Mouse (Mus musculus) natural killer cell, adult 2 months (primary cell): ENCODE measurements around the gene Wscd2.
A peak's percentile ranks its signal among the peaks of the same experiment; 100 is the strongest.

ENCODE experiments used
- DNase-seq, 2 experiments: peaks; one replicate each; pipeline ENCODE4 v3.0.0; 2022; ENCODE audit warnings: low spot score in 2 of 2

The Wscd2 gene

GRCm38 (mm10) chr5:113611131-113611530, 121.0 kb downstream of the Wscd2 start:
- DNase-seq, result no peak

DNA sequence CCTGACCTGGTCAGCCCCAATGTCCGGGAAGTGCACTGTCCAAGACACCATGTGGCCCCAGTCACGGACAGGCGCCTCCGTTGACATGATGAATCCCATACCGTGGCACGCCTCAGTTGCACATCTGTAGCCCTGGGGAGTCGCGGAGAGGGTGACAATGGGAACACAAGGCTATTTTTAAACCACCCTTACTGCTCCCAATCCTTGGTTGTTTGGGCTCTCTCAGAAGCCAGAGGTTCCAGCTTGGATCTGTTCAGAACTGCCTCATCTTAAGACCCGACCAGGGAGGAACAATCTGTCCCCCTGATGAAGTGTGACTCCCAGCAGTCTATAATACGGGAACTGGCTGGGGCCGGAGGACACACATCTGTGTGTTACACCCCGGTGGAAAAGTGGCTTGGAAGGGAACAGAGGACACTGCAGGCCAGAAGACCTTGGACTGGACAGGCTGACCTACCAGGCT, 121.7 kb downstream of the Wscd2 start:
- DNase-seq, result no peak

DNA sequence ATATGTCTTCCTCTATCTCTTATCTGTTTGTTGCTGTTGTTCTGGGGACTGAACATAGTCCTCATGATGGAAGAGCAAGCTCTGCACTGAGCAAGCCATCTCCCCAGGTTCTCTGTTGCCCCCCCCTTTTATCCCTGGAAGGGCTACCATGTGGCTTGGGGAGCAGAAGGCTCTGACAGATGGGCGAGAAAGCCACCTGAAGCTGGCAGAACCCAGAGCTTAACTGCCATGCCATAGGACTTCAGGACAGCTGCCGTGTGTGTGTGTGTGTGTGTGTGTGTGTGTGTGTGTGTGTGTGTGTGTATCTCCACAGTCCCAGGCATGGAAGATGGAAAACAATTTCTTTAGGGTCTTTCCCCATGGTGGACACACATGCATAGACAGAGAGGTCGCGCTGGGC, 128.6 kb downstream of the Wscd2 start:
- DNase-seq, result no peak

- DNase-seq, result no peak
These were observed 129.0 kb downstream of the Wscd2 start for GRCm38 (mm10) chr5:113619151-113619550.

- DNase-seq, result no peak
These were observed 130.1 kb downstream of the Wscd2 start for GRCm38 (mm10) chr5:113620130-113620716.

GRCm38 (mm10) chr5:113620999-113621398, 130.9 kb downstream of the Wscd2 start:
- peak; percentile 56 to 75 for DNase-seq

GRCm38 (mm10) chr5:113623052-113623451, 132.9 kb downstream of the Wscd2 start:
- DNase-seq, result no peak

- no peak for DNase-seq
These were observed 134.9 kb downstream of the Wscd2 start for GRCm38 (mm10) chr5:113625068-113625467.

DNA sequence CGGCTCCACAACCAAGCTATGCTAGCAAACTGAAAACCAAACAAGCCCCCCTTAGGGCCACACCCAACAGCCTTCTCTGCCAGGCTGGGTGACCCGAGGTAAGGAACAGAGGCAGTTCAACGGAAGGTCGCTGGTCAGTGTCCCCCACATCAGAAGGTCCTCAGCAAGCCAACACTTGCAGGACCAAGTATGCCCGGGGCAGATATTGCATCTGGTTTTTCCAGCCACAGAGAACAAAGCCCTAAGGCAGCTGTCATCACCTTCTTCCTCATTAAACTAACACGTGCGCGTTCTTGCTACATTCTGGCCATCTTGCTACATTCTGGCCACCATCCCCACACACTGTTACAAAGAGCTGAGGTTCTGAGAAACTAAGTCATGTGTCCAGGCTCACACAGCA, 136.2 kb downstream of the Wscd2 start:
- peak; percentile 55 to 71 for DNase-seq

DNA sequence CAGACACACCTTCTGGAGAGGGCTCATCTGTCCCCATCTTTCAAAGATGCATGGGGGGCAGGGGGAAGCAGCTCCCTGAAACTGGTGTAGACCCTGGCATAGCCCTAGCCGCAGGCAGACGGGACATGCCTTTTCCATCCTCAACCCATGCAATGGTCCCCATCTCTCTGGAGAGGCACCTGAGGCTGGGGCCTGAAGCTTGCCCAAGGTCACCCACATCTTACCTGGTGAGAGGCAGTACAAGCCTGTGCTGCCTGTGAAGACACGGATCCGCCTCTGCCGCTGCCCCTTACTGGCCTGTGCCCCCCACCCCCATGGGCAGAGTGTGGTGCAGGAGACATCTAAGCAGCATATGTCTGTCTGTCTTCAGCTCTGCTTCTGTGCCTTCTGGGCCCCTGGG, 136.9 kb downstream of the Wscd2 start:
- no peak for DNase-seq

DNA sequence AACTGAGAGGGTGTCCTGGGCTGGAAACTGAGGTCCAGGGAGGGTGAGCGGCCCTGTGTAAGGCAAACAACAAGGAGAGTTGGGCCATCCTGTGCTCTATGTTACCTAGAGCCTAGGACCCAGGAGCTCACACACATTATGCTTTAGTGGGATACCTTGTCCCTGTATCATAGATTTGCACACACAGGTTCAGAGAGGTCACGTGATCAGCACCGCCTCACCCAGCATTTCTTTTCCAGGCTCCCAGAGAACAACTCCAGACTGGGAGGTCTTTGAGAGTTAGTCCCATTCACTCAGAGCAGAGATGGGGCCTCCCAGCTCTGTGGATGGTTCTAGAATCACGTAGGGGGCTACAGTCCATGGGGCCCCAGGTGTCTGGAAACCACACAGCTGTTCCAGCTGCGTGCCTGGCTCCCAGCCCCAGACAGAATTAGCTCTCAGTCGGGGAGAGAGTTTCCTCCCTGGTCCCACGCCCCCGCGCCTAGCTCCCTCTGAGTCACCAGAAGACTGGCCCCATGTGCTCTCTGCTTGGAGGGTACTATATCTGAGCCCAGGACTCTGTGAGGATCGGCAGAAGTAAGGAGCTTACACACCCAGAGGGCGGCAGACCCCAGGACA, 137.8 kb downstream of the Wscd2 start:
- no peak for DNase-seq

DNA sequence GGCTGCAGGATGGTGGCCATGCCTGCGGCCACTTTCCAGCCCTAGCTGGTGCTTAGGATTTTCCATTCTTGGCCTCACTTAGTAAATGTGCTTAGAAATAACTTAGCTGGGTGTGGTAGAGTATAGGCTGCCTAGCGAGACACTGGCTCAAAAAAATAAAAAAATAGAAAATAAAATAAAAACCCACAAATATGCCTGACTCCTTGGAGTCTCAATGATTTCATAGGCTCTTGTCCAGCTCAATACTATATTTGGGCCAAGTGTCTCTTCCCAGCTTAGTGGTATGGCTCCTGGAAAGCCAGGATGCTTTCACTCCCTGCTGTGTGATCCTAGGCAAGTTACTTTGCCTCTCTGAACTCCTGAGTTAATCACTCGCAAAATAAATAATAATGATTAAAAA, 139.1 kb downstream of the Wscd2 start:
- no peak for DNase-seq

- DNase-seq, result no peak
These were observed 140.0 kb downstream of the Wscd2 start for GRCm38 (mm10) chr5:113630116-113630515.

GRCm38 (mm10) chr5:113633037-113633714, 143.0 kb downstream of the Wscd2 start:
- DNase-seq, result no peak

GRCm38 (mm10) chr5:113634024-113634651, 144.0 kb downstream of the Wscd2 start:
- DNase-seq, result no peak

- no peak for DNase-seq
These were observed 144.9 kb downstream of the Wscd2 start for GRCm38 (mm10) chr5:113634887-113635610.

DNA sequence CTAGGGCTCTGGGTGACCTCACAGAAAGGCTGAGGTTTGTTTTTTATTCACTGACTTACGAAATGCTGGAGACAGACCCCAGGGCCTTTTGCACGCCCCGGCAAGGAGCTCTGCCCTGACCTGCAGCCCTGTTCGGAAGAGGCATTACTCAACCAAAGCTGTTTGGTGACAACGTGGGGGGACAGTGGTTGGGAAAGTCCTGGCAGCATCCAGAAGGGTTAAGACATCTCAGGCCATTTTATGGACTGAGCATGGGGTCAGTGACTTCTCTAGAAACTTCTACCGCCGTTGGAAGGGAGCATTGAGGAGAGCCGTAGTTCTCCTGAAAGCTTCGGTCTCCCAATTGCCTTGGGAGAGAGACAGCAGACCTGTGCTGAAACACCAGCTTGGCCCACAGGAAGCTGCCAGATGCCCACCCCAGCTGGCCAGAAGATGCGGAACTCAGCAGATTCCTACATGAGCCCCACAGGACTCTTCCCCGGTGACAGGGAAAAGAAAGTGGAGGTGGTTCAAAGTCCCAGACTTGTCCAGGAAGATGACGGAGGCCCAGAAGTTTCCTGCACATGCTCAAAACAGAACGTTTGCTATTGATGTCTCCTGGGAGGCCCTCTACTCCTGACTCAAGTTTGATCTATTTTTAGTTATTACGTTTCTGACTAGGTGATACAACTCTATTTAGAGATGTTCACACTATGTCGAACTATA, 145.9 kb downstream of the Wscd2 start:
- DNase-seq, result no peak

DNA sequence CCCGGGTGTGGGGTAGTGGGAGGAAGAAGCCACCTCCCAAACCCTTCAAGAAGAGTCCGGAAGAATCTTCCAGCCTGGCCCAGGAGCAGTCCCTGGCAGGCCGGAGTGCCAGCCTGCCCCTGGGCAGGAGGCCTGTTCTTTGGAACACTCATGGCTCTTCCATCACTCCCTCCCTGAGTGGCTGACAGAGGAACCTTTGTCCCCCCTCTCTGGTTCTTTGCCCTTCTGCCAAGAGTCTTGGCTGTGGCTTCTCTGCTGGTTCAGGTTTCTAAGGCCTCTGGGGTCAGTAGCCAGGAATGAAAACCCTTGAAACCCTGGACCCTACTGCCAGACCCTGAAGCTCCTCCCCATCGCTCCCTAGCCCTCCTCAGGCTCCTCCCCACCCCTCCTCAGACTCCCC, 147.5 kb downstream of the Wscd2 start:
- DNase-seq, result no peak

DNA sequence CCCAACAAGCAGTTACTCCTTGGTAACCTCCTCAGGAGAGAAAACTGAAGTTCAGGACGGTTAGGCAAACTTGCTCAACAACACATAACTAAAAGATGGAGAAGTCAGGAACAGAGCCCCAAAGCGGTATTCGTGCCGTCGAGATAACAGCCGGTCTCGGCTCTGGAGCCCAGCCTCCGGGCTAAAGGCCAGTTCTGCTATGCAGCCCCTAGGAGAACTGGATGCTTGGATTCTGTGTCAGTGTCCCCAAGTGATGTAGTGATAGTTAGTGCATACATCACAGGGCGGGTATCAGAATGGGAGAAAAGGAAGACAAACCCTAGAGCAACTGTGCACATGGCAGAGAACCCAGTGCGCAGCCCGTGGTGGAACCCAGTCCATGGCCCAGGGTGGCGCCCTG, 147.9 kb downstream of the Wscd2 start:
- no peak for DNase-seq

- DNase-seq, result peak; percentile 69 to 87
These were observed 149.0 kb downstream of the Wscd2 start for GRCm38 (mm10) chr5:113639126-113639525.
